Mouse (Mus musculus) urinary bladder, postnatal 36 days (tissue): ENCODE results near the gene Kalrn.

Experiments
- DNase-seq, 2 experiments: peaks; one replicate each; pipeline ENCODE4 v3.0.0; 2022; ENCODE audit warnings: low spot score in 2 of 2, mixed read lengths in 1 of 2

Kalrn gene

GRCm38 (mm10) chr16:34192959-34193842 lies 380.1 kb downstream of the Kalrn start:
- peak; percentile 25 to 30 for DNase-seq

- DNase-seq: no peak
Observed at GRCm38 (mm10) chr16:34184721-34185120, 388.6 kb downstream of the Kalrn start.

GRCm38 (mm10) chr16:34183186-34183585 lies 390.1 kb downstream of the Kalrn start:
- no peak for DNase-seq

GRCm38 (mm10) chr16:34175625-34176024 lies 397.7 kb downstream of the Kalrn start:
- no peak for DNase-seq

- no peak for DNase-seq
Observed at GRCm38 (mm10) chr16:34172572-34173181, 400.7 kb downstream of the Kalrn start.

- DNase-seq: no peak
Observed at GRCm38 (mm10) chr16:34167042-34167441, 406.3 kb downstream of the Kalrn start.

- no peak for DNase-seq
Observed at GRCm38 (mm10) chr16:34163086-34163485, 410.2 kb downstream of the Kalrn start.

GRCm38 (mm10) chr16:34159576-34159975 lies 413.8 kb downstream of the Kalrn start:
- DNase-seq: no peak

GRCm38 (mm10) chr16:34157386-34158135 lies 415.8 kb downstream of the Kalrn start:
- DNase-seq: no peak

- no peak for DNase-seq
Observed at GRCm38 (mm10) chr16:34155696-34156095, 417.6 kb downstream of the Kalrn start.

- no peak for DNase-seq
Observed at GRCm38 (mm10) chr16:34154903-34155302, 418.4 kb downstream of the Kalrn start.

- DNase-seq: no peak
Observed at GRCm38 (mm10) chr16:34151528-34152071, 421.7 kb downstream of the Kalrn start.

- no peak for DNase-seq
Observed at GRCm38 (mm10) chr16:34141670-34142069, 431.7 kb downstream of the Kalrn start.

GRCm38 (mm10) chr16:34135074-34135473 lies 438.3 kb downstream of the Kalrn start:
- DNase-seq: no peak

- no peak for DNase-seq
Observed at GRCm38 (mm10) chr16:34134628-34135027, 438.7 kb downstream of the Kalrn start.

GRCm38 (mm10) chr16:34125595-34125994 lies 447.7 kb downstream of the Kalrn start:
- DNase-seq: peak; percentile 50 to 65

GRCm38 (mm10) chr16:34122486-34122885 lies 450.8 kb downstream of the Kalrn start:
- no peak for DNase-seq

- no peak for DNase-seq
Observed at GRCm38 (mm10) chr16:34121288-34121687, 452.0 kb downstream of the Kalrn start.

- DNase-seq: no peak
Observed at GRCm38 (mm10) chr16:34120801-34121201, 452.5 kb downstream of the Kalrn start.

- DNase-seq: no peak
Observed at GRCm38 (mm10) chr16:34119844-34120243, 453.5 kb downstream of the Kalrn start.

- no peak for DNase-seq
Observed at GRCm38 (mm10) chr16:34119370-34119769, 454.0 kb downstream of the Kalrn start.

- peak; percentile 44 to 58 for DNase-seq
Observed at GRCm38 (mm10) chr16:34114665-34115064, 458.7 kb downstream of the Kalrn start.
